Mouse (Mus musculus) thymus, postnatal 25 days (tissue): ENCODE data around the gene Stau1.
A peak's percentile ranks its signal among the peaks of the same experiment; 100 is the strongest.
"Not testable (repeated sequence)": the region's sequence is repeated elsewhere in the genome, so short reads cannot be mapped to it uniquely, and the experiment has no call there.

Experiments used
- DNase-seq: peaks from one replicate; pipeline ENCODE4 v3.0.0; 2022

Gene Stau1

DNA sequence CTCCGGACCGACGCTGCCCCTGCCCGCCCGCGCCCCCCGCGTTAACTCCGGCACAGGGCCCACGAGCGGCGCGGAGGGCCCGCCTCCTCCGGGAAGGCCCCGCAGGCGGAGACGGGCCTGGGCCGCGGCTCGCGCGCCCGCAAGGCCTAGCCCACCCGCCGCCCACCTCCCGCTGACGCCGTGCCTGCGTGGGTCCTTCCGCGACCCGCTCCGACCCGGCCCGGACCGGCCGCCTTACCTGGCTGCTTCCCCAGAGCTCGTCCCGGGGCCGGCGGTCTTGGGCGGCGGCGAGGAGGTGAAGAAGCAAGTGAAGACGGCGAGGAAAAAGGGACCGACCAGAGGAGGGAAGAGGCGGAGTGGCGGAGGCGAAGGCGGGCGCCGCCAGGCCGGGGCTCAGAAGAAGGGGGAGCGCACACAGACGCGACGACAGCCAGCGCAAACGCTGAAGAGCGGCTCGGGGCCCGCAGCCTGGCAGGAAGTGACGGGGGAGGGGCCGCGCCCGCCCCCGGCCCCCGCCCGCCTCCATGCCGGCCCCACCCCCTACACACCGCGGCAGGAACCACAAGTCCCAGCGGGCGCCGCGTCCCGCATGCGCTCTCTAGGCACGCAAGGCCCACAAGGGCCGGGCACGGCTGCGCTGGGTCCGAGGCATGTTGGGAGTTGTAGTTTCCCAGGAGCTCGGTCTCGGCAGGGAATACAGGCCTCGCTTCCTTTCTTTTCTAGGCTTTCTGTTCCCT, at the start of gene Stau1:
Gene Stau1, minus strand, starts transcription at position 504 of the 737 bp plus-strand sequence.
- peak; percentile 94 for DNase-seq

DNA sequence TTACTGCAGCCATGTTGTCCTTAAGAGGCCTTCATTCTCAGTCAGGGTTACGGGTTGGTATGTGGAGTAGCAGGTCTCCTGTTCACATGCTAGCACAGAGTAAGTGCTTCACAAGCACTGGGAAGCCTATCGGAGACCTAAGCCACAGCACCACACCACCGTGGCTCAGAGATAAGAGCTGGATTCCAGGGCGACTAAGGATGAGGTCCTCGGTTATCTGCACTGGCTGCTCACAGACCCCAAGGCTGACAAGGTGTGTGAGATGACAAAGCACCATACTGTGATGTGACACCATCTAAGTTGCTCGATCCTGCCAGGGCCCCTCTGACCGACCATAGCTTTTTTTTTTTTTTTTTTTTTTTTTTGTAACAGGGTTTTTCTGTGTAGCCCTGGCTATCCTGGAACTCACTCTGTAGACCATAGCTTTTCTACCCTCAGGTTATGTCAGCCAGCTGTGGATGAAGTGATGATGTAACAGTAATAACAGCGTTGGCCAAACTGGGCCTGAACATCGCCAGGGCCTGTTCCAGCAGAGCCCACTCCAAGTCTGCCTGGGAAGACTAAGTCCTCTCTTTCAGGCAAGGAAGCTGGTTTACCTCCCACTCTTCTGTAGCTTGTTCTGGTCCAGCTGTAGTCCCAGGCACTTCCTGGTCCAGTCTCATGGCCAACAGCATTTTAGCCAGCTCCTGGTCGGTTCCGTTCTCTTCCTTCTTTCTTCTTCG, 47.5 kb upstream of the Stau1 start:
- no peak for DNase-seq

DNA sequence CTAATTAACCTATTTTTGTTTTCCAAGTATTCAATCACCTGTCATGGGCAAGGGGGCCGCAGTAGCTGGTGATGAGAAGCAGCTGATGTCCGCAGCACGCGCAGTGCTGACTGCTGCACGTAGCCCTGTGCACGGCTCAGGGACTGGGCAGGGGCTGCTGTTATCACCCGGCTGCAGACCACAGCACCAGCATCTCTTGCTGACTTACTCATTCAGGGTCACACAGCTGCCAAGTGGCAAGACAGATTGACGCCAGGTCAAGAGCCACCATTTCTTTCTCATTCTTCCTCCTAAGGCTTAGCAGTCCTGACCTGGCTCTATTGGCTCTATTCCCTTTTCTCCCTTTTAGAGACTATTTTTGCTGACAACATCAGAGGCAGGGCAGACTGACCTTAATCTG, 43.3 kb upstream of the Stau1 start:
- DNase-seq = no peak

DNA sequence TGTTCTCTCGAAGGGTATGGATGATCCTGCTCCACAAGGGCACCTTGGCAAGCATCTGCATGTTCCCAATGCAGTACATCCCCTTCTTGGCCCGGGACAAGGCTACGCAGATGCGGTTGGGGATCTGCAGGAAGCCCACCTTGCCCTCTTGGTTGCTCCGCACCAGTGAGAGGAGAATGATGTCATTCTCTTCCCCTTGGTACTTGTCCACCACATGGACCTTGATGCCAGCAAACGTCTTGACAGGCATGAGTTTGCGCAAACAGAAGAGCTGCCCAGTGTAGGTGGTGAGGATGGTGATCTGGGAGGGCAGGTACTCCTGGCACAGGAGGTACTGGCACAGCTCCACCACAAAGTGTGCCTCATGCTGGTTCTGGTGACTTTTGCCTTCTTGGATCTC, 42.6 kb upstream of the Stau1 start:
- DNase-seq = no peak

DNA sequence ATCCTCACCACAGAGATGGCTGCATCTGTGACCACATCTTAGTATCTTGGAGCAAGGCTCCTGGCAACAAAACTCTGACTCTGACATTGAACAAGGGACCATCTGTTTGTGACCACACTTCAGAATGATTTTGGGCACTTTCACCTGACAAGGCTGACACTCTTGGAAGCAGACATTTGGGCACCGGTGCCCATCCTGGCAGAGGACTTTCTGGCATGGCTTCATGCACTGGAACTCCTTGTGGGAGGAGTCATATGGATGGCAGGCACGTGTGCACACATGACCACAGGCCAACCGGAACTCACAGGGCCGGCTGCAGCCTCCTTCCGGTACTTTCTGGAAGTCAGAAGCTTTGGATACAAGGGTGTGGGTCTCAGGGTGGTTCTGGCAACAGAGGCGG, 42.2 kb upstream of the Stau1 start:
- DNase-seq = no peak

GRCm38 (mm10) chr2:167037710-167038109, 41.6 kb upstream of the Stau1 start:
- no peak for DNase-seq

DNA sequence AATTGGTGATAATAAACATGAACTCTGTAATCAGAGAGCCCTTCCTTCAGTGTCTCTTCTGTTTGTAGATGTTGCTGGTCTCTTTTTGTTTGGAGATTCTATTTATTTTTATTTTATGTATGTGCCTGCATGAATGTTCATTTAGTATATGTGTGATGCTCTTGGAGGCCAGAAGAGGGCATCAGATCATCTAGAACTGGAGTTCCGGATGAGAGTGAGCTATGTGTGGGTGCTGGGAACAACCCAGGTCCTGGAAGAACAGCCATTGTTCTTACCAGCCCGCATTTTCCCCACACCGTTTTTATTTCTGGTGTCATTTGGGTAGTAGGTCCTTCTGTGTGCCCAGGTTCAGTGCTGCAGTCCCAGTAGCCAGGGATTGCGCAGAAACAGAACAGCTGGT, 34.4 kb upstream of the Stau1 start:
- DNase-seq = no peak

DNA sequence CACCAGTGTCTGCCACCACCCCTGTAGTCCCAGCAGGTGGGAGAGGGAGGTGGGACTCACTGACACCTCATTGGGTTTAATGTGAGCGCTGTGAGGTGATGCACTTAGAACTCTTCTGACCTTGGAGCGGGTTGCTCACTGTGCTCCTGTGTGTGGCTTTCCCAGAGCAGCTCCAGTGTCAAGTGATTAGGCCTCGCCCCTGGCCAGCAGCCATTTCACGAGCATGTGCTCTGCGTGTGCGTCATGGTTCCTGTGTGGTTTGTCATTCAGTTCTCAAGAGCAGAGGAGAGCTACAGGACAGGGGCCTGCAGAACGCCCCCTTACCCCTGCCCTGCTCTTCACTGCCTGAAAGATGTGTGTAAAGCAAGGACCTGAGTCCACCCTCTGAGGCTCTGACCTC, 32.5 kb upstream of the Stau1 start:
- no peak for DNase-seq

GRCm38 (mm10) chr2:167019396-167019795, 23.3 kb upstream of the Stau1 start:
- no peak for DNase-seq

- no peak for DNase-seq
Observed at GRCm38 (mm10) chr2:167015382-167015718, 19.3 kb upstream of the Stau1 start.

GRCm38 (mm10) chr2:167014702-167015381, 18.7 kb upstream of the Stau1 start, which contains the start of gene Ddx27:
Gene Ddx27, plus strand, starts transcription at chr2:167015193.
- DNase-seq = peak; percentile 92

DNA sequence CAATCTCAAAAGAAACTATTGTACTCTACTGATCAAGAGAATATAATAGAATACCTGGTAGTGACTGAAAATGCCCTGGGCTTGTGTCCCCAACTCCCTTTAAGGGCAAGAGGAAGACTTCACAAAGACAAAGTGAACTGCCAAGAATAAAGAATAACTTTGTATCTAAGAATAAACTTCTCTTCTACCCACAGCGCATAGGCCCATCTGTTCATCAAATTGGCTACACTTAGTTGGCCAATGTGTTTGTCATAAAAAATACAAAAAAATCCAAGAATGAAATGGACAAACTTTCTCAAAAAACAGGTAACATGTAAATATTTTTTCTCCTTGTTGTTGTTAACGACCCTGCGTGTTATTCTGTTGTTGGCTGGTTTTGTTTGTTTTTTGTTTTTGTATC, 14.4 kb upstream of the Stau1 start:
- DNase-seq = no peak

DNA sequence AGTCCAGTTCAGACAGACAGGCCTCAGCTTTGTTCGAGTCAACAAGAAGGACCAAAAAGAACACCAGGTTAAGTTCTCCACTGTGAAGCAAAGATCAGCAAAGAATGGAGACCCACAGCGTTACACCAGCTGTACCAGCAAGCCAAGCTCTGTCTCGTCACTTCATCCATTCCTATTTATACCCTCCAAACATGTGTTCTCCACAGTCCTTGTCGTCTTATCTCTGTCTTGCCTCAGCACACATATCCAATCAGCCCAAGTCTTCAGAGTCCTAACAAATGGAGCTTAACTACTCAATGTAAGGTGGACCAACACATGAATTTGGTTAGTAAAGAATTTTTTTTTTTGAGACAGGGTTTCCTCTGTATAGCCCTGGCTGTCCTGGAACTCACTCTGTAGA, 13.4 kb upstream of the Stau1 start:
- DNase-seq = no peak

DNA sequence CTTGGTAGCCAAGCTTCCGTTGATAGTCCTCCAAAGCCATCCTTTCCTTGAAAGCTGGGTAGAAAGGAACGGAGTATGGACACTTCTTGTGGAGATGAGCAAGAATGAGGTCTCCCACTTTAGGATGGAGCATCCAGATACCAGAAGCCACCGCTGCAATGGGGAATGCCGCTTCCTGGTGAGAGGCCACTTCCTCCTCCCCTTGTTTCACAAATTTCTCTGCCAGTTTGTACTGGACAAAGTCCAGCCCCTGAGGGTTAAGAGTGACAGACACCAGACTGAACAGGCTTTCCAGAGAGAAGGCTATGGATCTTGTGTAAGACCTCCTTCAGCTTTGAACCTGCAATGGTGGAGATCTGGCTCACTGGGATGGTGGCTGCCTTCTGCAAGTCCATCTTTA, 11.5 kb upstream of the Stau1 start:
- not testable (repeated sequence) for DNase-seq

GRCm38 (mm10) chr2:167007001-167007491, 10.9 kb upstream of the Stau1 start:
- DNase-seq = no peak

- DNase-seq = no peak
Observed at GRCm38 (mm10) chr2:167006355-167006754, 10.3 kb upstream of the Stau1 start.

- DNase-seq = peak; percentile 68
Observed at GRCm38 (mm10) chr2:167004099-167004854, 8.2 kb upstream of the Stau1 start.

- no peak for DNase-seq
Observed at GRCm38 (mm10) chr2:167001486-167001885, 5.4 kb upstream of the Stau1 start.

GRCm38 (mm10) chr2:166996533-166996894, 415 bp upstream of the Stau1 start:
- no peak for DNase-seq

DNA sequence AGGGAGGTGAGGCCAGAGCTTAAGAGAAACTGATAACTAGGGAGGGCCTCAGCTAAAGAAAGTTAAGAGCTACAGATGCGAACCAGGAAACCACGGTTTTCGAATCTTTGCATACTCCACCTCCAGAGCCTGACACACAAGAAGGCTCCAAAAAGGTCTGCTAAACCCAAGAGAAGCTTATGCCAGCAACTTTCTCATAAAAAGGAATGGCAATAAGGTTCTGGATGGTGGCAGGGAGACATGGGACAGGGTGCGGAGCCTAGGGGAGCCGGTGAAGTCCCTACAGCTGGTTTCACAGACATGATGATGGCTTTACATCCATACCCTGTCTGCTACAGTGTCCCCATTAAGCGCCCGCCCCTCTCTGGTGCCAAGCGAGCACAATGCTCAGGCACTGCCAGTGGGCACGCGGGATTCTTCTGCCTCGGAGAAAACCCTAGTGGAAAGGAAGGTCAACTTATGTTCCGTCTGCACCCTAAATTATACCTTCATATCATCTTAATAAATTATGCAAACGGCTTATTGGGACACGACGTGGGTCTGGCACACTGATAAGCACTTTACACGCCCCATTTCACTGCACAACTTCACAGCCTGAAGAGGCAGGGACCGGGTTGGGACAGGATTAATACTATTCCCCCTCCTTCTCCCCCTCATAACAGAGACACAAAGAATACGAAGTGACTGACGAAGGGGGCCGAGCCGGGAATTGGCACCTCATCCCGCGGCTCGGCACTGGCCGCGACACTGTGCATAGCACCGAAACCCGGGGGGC, 891 bp downstream of the Stau1 start:
- peak; percentile 42 for DNase-seq

DNA sequence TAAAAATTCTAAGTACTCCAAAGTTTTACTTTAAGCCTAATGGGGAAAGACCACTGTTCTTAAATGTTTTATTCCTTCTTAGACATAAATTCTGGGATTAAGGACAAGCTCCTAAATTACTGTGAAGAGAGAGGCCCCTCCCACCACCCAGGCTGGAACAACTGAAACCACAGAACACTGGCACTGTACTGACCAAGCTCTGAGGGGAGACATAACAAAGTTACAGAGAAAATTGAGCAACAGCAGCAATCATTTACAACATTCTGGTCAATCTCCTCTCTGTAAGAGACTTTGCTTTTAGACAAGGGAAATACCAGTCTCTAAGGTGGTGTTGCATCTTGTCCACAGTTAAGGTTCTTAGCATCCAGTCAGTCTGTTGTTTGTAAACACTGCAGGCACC, 4.2 kb downstream of the Stau1 start:
- no peak for DNase-seq

GRCm38 (mm10) chr2:166990861-166991260, 5.2 kb downstream of the Stau1 start:
- DNase-seq = no peak
